Mouse (Mus musculus): ENCODE results near the gene Ttll5. TPM values are rescaled to one million over a fixed set of nuclear protein-coding genes. Genes with fewer than 3 reads are reported as not detected.
A peak's percentile ranks its signal among the peaks of the same experiment; 100 is the strongest.

Ttll5 gene
- total RNA-seq, 1 experiment from 2014 or later = 23.3 TPM

DNA sequence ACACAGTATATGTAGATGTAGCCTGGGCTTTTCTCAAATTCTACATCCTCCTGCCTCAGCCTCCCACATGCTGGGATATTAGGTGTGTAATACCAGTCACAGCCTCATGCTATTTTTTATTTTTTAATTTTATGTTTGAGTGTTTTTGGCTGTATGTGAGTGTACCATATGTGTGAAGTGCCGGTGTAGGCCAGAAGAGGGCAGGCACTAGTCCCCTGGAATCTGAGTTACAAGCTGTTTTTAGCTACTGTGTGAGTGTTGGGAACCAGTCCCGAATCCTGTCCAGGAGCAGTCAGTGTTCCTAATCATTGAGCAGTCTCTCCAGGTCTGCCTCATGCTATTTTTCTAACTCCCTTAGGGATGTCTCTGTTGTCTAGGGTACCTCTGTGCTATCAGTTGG is 13.3 kb downstream of the Ttll5 start:
- no peak for ATAC-seq (replicated peaks; ENCODE audit: low read depth, poor library complexity, severe bottlenecking)

DNA sequence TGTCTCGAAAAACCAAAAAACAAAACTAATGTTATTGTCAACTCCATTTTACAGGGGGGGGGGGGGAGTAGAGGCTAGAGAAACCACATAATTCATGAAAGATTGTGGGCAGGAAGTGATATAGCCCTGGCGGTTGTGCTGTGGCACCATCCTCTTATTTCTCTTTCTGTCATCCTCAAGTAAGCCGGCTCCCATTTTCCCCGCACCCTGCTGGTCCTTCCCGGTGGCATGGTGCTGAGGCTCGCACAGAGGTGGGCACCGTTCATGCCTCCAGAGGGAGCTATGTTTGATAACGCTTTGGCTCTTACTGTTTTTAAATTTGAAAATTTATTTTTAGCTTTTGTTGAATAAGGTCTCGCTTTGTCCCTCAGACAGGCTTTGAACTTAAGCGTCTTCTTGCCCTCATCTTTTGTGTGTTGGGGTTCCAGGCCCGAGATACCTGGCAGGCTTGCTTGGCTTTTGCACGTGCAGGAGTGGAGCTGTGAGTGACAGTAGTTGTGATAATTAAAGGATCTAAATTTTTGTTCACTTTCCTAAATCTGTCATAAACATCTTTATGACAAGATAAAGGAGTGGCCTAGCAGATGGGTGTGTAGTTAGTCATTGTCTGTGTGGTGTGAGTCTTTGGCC is 15.0 kb downstream of the Ttll5 start:
- peak; percentile 77 for ATAC-seq (replicated peaks; ENCODE audit: low read depth, poor library complexity, severe bottlenecking)

DNA sequence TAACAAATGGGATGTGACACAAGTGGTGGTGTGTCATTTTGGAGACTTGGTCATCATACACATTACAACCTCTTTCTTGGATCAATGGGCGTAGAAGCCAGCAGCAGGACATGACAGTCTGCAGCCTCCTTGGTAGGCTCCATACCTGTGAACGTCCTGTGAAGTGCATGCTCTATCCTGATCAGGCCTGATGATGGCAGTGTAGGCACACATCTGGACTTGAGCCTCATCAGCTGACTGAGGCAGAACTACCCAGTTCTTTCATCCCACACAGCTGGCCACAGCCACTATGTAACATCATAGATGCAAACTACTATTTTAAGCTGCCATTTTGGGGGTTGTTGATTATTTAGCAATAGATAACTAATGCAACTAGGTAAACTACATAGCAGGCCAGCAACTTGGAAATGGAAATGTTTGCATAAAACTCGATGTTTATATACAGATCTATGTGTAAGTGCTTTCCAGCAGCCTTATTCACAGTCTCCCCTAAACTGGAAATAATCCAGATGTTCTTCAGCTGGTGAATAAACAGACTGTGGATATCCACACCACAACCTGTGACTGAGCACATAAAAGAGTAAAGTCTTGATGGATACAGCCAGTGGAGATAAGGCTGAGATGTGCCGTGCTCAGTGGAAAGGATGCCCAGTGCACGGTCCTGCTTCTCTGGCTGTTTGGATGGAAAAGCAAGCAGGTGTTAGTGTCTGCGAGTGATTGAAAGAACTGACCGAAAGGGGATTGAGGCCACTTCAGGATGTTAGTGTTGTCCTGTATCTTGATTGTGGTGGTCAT is 23.9 kb downstream of the Ttll5 start:
- peak; percentile 79 for ATAC-seq (replicated peaks; ENCODE audit: low read depth, poor library complexity, severe bottlenecking)

DNA sequence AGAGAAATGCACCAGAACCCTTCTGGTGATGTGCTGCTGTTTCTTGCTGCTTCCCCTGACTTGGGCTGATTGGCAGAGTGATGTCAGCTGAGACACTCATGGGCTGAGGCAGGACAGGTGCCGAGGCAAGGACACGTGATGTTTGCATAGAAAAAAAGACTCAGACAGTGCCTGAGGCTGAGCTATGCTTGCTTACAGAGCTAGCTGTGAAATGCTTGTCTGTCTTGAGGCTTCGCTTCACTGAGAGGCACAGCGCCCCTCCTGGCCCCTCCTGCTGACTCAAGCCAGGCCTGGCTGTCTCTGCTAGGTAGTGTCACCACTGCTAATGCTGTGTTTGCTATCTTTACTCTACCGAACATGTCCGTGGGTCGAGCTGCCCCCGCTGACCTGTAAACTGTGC is 26.2 kb downstream of the Ttll5 start:
- no peak for ATAC-seq (replicated peaks; ENCODE audit: low read depth, poor library complexity, severe bottlenecking)

DNA sequence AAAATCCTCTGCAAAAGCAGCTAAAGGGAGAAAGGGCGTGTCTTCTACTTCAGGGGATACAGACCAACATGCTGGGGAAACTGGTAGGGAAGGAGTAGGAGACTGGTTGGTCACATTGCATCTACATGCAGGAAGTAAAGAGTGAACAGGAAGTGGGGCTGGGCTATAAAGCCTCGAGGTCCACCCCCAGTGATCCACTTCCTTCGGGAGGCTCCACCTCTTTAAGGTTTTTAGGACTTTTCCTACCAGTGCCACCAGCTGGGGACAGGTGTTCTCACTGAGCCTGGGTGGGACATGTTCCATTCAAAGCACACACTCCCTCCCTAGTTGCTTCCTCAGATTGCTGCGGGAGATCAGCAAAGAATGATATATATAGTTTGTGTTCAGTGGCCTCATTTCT is 29.4 kb downstream of the Ttll5 start:
- no peak for ATAC-seq (replicated peaks; ENCODE audit: low read depth, poor library complexity, severe bottlenecking)

DNA sequence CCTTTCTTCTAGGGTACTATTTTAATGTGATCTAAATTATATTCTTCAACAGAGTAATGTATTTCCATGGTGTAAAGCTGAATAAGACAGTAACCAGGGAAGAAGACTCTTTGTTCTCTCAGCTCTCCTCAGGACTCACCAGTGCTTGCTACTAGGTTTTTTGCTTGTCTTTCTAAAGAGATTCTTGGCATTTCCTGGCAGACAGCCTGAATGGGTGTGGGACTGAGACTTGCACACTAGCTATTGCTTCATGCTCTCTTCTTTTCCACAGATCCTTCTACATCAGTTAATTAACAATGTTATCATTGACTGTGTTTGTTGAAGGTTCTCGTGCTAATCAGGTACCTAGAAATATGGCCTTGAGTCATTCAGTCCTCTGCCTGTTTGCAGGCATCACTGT is 29.8 kb downstream of the Ttll5 start:
- no peak for ATAC-seq (replicated peaks; ENCODE audit: low read depth, poor library complexity, severe bottlenecking)

DNA sequence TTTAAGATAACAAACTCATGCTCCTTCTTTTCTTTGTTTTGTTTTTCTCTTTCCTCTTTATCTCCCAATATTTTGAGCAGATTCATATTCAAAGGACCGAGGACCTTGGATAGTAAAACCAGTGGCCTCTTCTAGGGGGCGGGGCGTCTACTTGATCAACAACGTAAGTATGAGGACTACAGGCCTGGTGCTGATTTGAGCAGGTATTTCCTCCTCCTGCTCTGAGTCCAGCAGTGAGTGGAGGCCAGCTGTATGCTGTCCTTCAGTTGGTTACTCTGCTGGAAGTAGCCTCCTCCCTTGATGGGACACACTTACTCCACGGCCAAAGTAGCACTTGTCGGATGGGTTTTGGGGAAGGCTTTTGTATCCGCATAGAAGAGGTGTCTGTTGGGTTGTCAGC is 32.8 kb downstream of the Ttll5 start:
- no peak for ATAC-seq (replicated peaks; ENCODE audit: low read depth, poor library complexity, severe bottlenecking)

DNA sequence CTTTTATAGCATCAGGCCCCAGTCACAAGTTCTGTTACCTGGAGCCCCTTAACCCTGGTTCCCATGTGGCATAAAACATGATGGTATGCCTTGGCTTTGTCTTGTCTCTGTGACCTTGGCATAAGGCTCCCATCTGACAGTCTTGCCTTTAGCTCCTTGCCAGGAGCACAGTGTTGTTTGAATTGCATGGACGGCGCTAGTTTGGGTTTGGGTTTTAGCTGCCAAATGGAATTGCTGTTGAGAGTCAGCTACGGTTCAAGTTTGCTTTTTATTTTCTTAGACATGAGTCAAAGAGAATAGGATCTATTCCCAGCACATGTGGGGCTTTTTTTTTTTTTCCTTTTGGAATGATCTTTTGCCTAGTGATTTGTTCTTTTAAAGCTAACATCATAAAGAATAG is 34.7 kb downstream of the Ttll5 start:
- no peak for ATAC-seq (replicated peaks; ENCODE audit: low read depth, poor library complexity, severe bottlenecking)

DNA sequence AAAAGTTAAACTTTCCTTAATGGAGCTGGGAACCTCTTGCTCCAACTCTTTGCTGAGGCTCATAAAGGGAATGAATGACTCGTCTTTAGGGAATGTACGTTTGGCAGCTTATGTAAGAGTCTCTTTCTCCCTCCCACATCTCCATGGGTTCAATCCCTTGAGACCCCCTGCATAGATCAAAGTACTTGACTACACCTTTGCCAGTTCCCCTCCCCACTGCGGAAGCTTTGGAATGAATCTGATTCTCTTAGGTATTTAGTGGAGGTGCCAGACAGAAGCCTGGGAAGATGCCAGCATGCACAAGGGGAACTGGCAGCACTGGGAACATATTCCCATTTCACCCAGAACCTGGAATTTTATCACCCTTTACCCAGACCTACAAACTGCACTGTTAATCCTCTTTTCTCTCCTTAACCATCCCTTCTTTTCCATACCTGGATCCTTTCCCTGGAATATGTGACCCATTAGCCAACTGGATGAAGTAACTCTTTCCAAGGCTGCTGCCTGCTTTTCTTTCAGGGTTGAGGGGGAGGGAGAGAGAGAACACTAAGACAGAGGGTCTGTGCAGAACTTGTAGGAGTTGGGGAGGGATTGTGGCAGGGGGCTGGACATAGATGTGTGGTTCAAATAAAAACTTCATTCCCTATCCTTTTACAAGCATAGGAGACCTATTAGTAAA is 35.2 kb downstream of the Ttll5 start:
- ATAC-seq (replicated peaks; ENCODE audit: low read depth, poor library complexity, severe bottlenecking) = no peak

DNA sequence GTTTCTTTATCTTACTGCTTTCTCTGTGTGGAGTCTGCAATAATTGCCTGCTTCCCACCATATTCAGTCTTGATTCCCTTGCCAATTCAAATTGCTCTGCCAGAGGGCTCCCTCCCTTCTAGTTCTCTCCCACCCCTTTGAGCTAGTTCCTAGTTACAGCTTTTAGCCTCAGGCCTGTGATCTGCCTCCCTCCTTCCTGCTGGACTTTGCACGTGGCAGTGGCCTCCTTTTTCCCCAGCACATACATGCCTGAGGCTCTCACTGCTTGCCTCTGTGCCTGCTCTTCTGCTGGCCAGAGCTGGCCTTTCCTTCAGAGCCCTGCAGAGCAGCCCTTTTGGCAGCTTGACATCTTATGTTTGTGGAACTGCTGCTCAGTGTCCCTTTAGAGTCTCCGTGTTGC is 38.1 kb downstream of the Ttll5 start:
- ATAC-seq (replicated peaks; ENCODE audit: low read depth, poor library complexity, severe bottlenecking) = no peak

DNA sequence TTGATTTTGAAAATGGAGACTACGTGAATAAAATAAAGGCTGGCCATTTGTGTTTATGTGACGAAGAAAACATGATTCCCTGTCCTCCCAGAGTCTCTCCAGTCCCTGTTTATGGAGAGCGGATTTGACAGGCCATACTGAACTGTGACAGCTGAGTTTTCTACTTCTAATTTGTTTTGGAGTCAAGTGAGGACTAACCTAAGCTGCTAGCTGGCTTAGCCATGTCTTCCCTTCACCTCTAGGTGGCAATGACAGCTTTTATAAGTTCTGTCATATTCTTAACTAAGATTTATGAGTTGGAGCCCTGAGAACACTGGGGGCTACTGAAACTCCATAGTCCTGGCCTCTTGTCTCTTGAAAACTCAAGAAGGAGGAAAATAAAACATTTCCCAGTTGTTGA is 41.1 kb downstream of the Ttll5 start:
- ATAC-seq (replicated peaks; ENCODE audit: low read depth, poor library complexity, severe bottlenecking) = peak; percentile 79

DNA sequence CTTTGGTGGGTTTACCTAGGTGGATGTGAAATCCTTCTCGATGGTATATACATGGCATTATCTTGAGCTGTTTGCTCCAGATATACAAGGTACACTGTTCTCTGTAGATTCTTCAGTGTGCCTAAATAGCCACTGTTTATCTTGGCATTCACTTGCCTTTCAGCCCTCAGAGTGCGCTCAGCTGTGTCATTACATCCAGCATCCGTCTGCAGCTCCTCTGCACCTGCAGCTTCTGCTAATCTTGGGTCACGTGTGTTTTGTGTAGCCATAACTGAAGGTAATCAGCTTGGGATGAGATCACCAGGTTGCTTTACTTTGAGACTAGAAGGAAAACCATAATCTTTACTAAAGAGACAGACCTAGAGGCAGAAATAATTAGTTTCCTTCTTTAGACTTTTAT is 42.2 kb downstream of the Ttll5 start:
- ATAC-seq (replicated peaks; ENCODE audit: low read depth, poor library complexity, severe bottlenecking) = no peak

DNA sequence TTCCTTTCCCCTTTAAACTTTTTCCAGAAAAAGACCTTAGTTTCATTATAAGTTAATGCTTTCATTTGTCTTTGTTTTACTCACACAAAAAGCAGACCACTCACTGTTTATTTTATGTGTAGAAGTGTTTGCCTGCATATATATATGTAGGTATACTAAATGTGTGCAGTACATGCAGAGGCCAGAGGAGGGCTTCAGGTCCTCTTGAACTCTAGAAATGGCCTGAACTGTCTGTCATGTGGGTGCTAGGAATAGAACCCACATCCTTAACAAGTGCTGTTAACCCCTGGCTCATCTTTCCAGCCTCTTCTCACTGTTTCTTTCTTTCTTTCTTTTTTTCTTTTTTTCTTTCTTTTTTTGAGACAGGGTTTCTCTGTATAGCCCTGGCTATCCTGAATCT is 42.7 kb downstream of the Ttll5 start:
- ATAC-seq (replicated peaks; ENCODE audit: low read depth, poor library complexity, severe bottlenecking) = peak; percentile 63

DNA sequence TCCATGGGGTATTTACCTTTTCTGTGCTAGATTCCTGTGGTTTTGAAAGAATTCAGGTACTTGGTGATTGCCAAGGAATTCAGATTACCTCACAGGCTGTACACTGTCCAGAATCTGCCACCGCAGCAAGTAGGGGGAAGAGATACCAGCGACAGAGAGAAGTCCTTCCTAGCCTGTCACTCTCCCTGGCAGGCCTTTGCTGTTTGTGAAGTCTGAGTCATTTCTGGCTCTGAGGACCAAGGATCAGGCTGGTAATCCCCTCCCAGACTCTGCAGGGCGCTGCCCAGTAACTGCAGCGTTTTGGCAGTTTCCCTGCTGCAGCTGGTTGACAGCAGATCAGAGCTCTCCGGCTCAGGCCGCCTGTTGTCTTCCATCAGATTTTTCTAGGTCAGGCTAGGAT is 45.0 kb downstream of the Ttll5 start:
- ATAC-seq (replicated peaks; ENCODE audit: low read depth, poor library complexity, severe bottlenecking) = no peak

DNA sequence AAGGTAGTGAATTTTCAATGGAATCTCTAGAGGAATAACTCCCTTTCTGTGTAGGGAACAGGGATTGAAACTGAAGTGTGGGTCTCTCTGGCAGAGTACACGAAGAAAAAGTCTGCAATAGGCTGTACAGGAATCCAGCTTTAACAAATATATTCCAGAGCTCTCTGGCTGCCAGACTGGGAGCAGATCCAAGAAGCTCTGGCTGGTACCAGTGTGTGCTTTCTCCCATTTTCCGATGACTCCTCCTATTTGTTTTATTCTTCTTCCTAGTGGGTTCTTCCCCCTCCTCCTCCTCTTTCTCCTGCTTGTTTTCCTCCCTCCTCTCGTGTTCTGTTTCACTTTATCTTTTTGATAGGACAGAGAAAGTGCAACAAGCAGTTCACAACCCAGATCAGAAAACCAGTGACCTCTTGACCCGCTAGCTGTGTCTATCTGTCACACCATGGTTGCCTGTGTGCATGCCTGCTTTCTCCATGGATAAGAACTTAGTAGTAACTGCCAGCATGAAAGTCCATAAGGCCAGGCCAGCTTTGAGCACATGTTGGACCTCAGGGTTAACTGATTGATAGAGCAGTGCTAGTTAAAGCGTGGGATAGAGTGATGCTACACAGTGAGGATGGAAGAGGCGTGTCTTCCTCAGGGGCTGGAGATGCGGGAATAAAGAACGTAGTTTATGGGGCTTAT is 55.3 kb downstream of the Ttll5 start:
- ATAC-seq (replicated peaks; ENCODE audit: low read depth, poor library complexity, severe bottlenecking) = no peak

DNA sequence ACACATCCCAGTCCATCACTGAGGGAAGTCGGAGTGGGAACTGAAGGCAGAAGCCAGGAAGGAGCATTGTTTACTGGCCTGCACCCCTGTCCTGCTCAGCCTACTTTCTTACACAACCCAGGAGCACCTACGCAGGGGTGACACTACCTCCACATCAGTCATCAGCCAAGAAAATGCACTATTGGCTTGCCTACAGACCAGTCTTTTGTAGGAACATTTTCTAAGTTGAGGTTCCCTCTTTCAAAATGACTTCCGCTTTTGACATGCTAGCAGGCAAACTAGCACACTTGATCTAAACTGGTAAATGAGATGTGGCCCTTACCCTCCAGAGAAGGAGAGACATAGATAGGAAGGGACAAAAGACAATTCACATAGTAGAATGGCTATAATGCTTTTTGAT is 60.6 kb downstream of the Ttll5 start:
- ATAC-seq (replicated peaks; ENCODE audit: low read depth, poor library complexity, severe bottlenecking) = no peak

DNA sequence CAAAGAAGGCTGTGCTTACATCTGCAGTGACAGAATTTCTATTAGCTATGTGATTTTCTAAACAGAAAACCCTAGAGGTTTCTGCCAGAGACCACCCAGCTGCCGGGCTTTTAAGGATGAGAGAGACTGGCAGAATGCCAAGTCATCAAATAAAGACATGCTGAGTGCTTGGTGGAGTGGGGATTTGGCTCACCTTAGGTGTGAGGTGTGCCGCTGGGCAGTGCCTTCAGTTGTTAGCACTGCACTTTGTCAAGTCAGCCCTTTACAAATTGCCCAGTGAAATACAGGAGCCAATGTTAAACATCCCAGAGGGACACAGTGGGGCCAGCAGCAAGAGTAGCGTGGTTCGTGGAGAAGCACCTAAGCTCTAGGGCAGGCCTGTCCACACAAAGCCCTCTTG is 65.6 kb downstream of the Ttll5 start:
- ATAC-seq (replicated peaks; ENCODE audit: low read depth, poor library complexity, severe bottlenecking) = no peak

DNA sequence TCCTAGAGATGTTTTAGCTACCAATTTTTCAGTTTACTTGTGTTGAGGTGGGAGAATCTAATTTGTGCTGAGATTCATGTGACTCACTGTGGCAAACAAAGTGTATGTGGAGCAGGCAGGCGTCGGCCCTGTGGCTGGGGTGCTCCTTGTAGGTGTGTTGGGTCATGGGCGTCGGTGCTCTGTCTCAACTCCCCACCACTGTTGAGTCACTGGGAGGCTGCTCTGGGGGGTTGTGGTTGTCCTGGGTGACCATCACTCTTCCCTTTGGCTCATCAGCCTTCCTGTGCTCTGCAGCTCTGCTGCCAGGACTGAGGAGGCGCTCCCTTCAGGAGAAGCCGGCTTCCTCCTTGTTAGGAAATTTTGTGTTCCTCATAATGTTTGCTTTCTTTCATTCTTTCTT is 79.5 kb downstream of the Ttll5 start:
- ATAC-seq (replicated peaks; ENCODE audit: low read depth, poor library complexity, severe bottlenecking) = no peak

DNA sequence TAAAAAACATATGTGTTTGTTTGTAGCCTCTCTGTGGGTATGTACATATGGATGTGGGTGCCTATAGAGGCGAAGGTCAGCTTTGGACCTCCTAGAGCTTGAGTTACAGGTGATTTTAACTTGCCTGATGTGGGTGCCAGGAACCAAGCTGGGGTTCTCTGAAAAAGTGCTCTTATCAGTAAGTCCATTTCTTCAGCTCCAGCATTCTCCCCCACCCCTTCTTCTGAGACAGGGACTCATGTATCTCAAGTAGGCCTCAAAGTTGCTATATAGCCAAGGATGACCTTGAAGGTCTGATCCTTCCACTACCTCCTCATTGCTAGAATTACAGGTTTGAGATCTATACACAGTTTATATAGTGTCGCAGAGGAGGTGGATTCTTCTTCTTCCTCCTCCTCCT is 81.2 kb downstream of the Ttll5 start:
- no peak for ATAC-seq (replicated peaks; ENCODE audit: low read depth, poor library complexity, severe bottlenecking)

DNA sequence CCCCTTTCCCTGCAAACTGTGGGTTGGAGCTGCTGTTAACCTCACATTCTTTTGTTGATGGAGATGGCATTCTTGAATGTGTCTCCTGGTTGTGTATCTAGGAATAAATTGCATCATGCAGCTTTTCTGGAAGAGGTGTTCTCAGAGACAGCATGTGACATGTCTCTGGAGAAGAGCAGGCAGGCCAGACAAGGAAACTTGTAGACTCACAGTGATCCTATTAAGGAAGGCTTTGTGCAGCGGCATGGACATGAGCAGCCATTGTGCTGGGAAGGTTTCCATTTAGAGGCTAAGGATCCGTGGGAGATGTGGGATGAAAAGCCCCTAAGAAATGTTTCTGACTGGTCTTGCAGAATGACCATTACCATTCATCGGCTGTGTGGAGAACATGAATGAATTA is 83.4 kb downstream of the Ttll5 start:
- no peak for ATAC-seq (replicated peaks; ENCODE audit: low read depth, poor library complexity, severe bottlenecking)

DNA sequence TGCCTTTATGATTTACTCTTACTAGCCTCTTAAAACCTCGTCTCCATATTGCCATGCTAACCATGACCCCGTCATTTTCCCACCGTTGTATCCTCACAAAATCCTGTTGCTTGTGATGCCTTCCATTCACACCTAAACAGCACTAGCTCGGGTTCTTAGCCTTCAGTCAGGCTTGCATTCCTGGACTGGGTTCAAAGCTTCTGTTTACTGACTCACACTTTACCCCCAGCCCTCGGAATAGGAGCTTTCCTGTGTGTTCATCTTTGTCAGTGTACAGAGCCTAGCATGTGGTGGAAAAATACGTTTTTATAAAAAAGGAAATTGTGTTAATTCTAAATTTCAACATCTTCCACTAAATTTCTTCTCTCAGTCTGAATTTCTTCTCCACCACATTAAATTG is 86.4 kb downstream of the Ttll5 start:
- ATAC-seq (replicated peaks; ENCODE audit: low read depth, poor library complexity, severe bottlenecking) = no peak
